Mouse (Mus musculus): ENCODE measurements around the gene Ucn2. TPM values are rescaled to one million over a fixed set of nuclear protein-coding genes. Genes with fewer than 3 reads are reported as not detected.

The Ucn2 gene
- polyA plus RNA-seq, 1 experiment from 2014 or later, result not detected

- no peak for ATAC-seq
- no peak overlapping the region for H3K4me2 ChIP-seq (replicated peaks; ENCODE audit: low read depth)
- no peak for TF ChIP-seq CTCF (IDR thresholded peaks at IDR 0.05; ENCODE audit: low read depth)
- H3K9ac ChIP-seq (ENCODE audit: low read depth, low read length), result no peak overlapping the region
- WGBS, result 78% methylated on average over 17 of the region's 17 CpGs
- H3K4me1 ChIP-seq (replicated peaks; ENCODE audit: control insufficient read depth, insufficient read depth, low read length), result no peaks in the 10 kb centered on the region
- no peaks in the 10 kb centered on the region for H3K27me3 ChIP-seq (replicated peaks; ENCODE audit: control insufficient read depth, insufficient read depth, low read length)
- H3K4me3 ChIP-seq (ENCODE audit: low read depth, low read length), result no peak overlapping the region
- no peak overlapping the region for H3K27ac ChIP-seq (ENCODE audit: low read depth, low read length)
- peaks cover 23% of the 10 kb centered on the region; the same call in 1 of the 2 replicates for H3K36me3 ChIP-seq (ENCODE audit: control insufficient read depth, insufficient read depth)
- H3K9me3 ChIP-seq (ENCODE audit: control insufficient read depth), result no peaks in the 10 kb centered on the region
Observed at GRCm38 (mm10) chr9:109022866-109023685, 37.3 kb downstream of the Ucn2 start.

GRCm38 (mm10) chr9:109027521-109027920, 41.7 kb downstream of the Ucn2 start:
- H3K9me3 ChIP-seq (ENCODE audit: control insufficient read depth), result no peaks in the 10 kb centered on the region
- no peak for TF ChIP-seq CTCF (IDR thresholded peaks at IDR 0.05; ENCODE audit: low read depth)
- no peak overlapping the region for H3K4me2 ChIP-seq (replicated peaks; ENCODE audit: low read depth)
- peaks cover 40% of the 10 kb centered on the region for H3K36me3 ChIP-seq (ENCODE audit: control insufficient read depth, insufficient read depth)
- no peak overlapping the region for H3K27ac ChIP-seq (ENCODE audit: low read depth, low read length)
- WGBS, result 66% methylated on average over 8 of the region's 8 CpGs
- H3K4me1 ChIP-seq (replicated peaks; ENCODE audit: control insufficient read depth, insufficient read depth, low read length), result peaks cover 7% of the 10 kb centered on the region; the same call in 1 of the 2 replicates
- H3K9ac ChIP-seq (ENCODE audit: low read depth, low read length), result no peak overlapping the region
- peak; percentile 16; the same call in 1 of the 2 replicates for ATAC-seq
- no peaks in the 10 kb centered on the region for H3K27me3 ChIP-seq (replicated peaks; ENCODE audit: control insufficient read depth, insufficient read depth, low read length)
- no peak overlapping the region for H3K4me3 ChIP-seq (ENCODE audit: low read depth, low read length)

DNA sequence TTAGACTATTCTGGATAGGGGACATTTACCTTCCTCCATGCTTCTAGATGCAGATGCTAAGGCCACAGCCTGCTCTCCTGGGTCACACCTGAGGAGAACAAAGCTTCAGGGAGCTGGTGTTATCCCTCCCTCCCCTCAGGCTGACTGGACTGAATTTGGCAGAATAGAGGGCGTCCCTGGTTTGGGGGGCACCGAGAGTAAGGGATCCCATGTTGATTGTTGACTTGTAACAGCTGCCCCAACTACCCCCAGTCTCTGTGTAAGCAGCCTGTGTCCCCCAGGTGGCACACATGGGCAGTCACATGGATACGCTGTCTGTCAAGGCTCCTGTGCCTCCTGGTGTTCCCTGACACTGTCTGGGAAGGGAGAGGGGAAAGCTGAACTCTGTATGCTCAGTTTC, 42.6 kb downstream of the Ucn2 start:
- Histone ChIP-seq H3K9me3 (ENCODE audit: control insufficient read depth) (no peaks in the 10 kb centered on the region), H3K4me1 (replicated peaks; ENCODE audit: control insufficient read depth, insufficient read depth, low read length) (peaks cover 7% of the 10 kb centered on the region; the same call in 1 of the 2 replicates), H3K36me3 (ENCODE audit: control insufficient read depth, insufficient read depth) (peaks cover 40% of the 10 kb centered on the region), H3K27ac (ENCODE audit: low read depth, low read length) (peak overlapping the region; percentile 46; the same call in 1 of the 2 replicates), H3K9ac (ENCODE audit: low read depth, low read length) (no peak overlapping the region), H3K27me3 (replicated peaks; ENCODE audit: control insufficient read depth, insufficient read depth, low read length) (no peaks in the 10 kb centered on the region), H3K4me3 (ENCODE audit: low read depth, low read length) (no peak overlapping the region), H3K4me2 (replicated peaks; ENCODE audit: low read depth) (no peak overlapping the region)
- WGBS, result 76% methylated on average over 3 of the region's 3 CpGs
- ATAC-seq, result no peak
- TF ChIP-seq CTCF (IDR thresholded peaks at IDR 0.05; ENCODE audit: low read depth), result no peak

- H3K9ac ChIP-seq (ENCODE audit: low read depth, low read length), result no peak overlapping the region
- no peak overlapping the region for H3K4me3 ChIP-seq (ENCODE audit: low read depth, low read length)
- peak overlapping the region; percentile 46; the same call in 1 of the 2 replicates for H3K27ac ChIP-seq (ENCODE audit: low read depth, low read length)
- WGBS, result 44% methylated on average over 5 of the region's 5 CpGs
- no peak overlapping the region for H3K4me2 ChIP-seq (replicated peaks; ENCODE audit: low read depth)
- H3K27me3 ChIP-seq (replicated peaks; ENCODE audit: control insufficient read depth, insufficient read depth, low read length), result no peaks in the 10 kb centered on the region
- H3K36me3 ChIP-seq (ENCODE audit: control insufficient read depth, insufficient read depth), result peaks cover 40% of the 10 kb centered on the region
- TF ChIP-seq CTCF (IDR thresholded peaks at IDR 0.05; ENCODE audit: low read depth), result no peak
- peak; percentile 28 for ATAC-seq
- no peaks in the 10 kb centered on the region for H3K9me3 ChIP-seq (ENCODE audit: control insufficient read depth)
- H3K4me1 ChIP-seq (replicated peaks; ENCODE audit: control insufficient read depth, insufficient read depth, low read length), result peaks cover 7% of the 10 kb centered on the region; the same call in 1 of the 2 replicates
Observed at GRCm38 (mm10) chr9:109028919-109029318, 43.1 kb downstream of the Ucn2 start.

DNA sequence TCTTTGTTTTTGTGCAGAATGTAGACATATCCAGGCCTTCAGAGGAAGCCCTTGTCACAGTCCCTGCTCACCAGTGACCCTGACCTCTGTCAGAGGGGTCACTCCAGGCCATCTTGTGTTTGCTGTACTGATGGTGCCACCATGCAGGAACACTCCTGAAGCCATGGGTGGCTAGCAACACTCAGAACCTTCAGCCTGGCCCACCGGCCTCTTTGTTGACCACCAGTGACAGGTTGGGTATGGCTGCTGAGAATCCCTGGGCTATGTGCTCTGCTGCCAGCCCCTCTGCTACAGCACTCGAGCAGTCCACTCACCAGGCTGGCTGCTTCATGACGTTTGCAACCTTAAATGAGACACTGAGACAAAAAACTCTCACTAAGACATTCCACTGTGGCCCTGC, 44.5 kb downstream of the Ucn2 start:
- Histone ChIP-seq H3K4me1 (replicated peaks; ENCODE audit: control insufficient read depth, insufficient read depth, low read length) (peaks cover 7% of the 10 kb centered on the region; the same call in 1 of the 2 replicates), H3K27ac (ENCODE audit: low read depth, low read length) (no peak overlapping the region), H3K27me3 (replicated peaks; ENCODE audit: control insufficient read depth, insufficient read depth, low read length) (no peaks in the 10 kb centered on the region), H3K9me3 (ENCODE audit: control insufficient read depth) (no peaks in the 10 kb centered on the region), H3K4me2 (replicated peaks; ENCODE audit: low read depth) (no peak overlapping the region), H3K9ac (ENCODE audit: low read depth, low read length) (no peak overlapping the region), H3K4me3 (ENCODE audit: low read depth, low read length) (no peak overlapping the region), H3K36me3 (ENCODE audit: control insufficient read depth, insufficient read depth) (peaks cover 34% of the 10 kb centered on the region)
- WGBS, result 71% methylated on average over 3 of the region's 3 CpGs
- no peak for TF ChIP-seq CTCF (IDR thresholded peaks at IDR 0.05; ENCODE audit: low read depth)
- no peak for ATAC-seq

- H3K27me3 ChIP-seq (replicated peaks; ENCODE audit: control insufficient read depth, insufficient read depth, low read length), result no peaks in the 10 kb centered on the region
- no peak overlapping the region for H3K4me2 ChIP-seq (replicated peaks; ENCODE audit: low read depth)
- peaks cover 29% of the 10 kb centered on the region for H3K36me3 ChIP-seq (ENCODE audit: control insufficient read depth, insufficient read depth)
- no peak for TF ChIP-seq CTCF (IDR thresholded peaks at IDR 0.05; ENCODE audit: low read depth)
- 92% methylated on average over 7 of the region's 7 CpGs for WGBS
- no peak overlapping the region for H3K9ac ChIP-seq (ENCODE audit: low read depth, low read length)
- H3K4me3 ChIP-seq (ENCODE audit: low read depth, low read length), result no peak overlapping the region
- no peak overlapping the region for H3K27ac ChIP-seq (ENCODE audit: low read depth, low read length)
- ATAC-seq, result no peak; the same call in 1 of the 2 replicates
- H3K4me1 ChIP-seq (replicated peaks; ENCODE audit: control insufficient read depth, insufficient read depth, low read length), result peaks cover 7% of the 10 kb centered on the region; the same call in 1 of the 2 replicates
- H3K9me3 ChIP-seq (ENCODE audit: control insufficient read depth), result no peaks in the 10 kb centered on the region
Observed at GRCm38 (mm10) chr9:109031001-109031400, 45.2 kb downstream of the Ucn2 start.
